8 mouse cellular contexts compared by ENCODE assay signal in the genomic region with DNA sequence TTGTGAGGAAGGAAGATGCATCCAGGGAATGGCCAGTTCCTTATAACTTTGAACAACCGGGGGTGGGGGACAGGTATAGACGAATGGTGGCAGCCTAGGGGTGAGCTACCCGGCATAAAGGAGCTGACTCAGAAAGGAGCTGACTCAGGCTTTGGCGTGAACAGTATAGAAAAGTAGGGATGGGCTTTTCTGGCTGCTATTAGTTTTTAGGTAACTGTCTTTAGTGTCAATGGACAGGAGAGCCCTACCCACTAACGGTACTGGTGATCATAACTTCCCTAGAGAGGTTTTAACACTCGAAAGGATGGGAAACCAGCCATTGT. TPM values are rescaled to one million over a fixed set of nuclear protein-coding genes. Genes with fewer than 3 reads are reported as not detected.
A peak's percentile ranks its signal among the peaks of the same experiment; 100 is the strongest.
DNase-seq lines count a peak whose midpoint lies in the region; ATAC-seq and TF ChIP-seq lines count a peak whose summit lies in the region.

No protein-coding gene starts in this region.

- peak overlapping the region; percentile 91 for H3K27ac ChIP-seq in cerebellum, adult 2 months (ENCODE audit: insufficient read depth, low read length)
- H3K27ac ChIP-seq in liver, embryonic 11.5 days (ENCODE audit: low read depth, low read length), result peak overlapping the region; percentile 89
- peak overlapping the region; percentile 89 for H3K27ac ChIP-seq in stomach, embryonic 16.5 days (ENCODE audit: low read length)

- ATAC-seq in erythroid progenitor cell, adult 5-6 weeks (replicated peaks; ENCODE audit: low FRiP score, poor library complexity, severe bottlenecking), result peak; percentile 11
- peak; percentile 33 for ATAC-seq in liver, embryonic 11.5 days (replicated peaks; ENCODE audit: low FRiP score)
- ATAC-seq in stomach, embryonic 16.5 days (ENCODE audit: insufficient read depth, low FRiP score), result peak; percentile 11; the same call in 1 of the 2 replicates

- no peaks in the 10 kb centered on the region for H3K36me3 ChIP-seq in liver, embryonic 11.5 days (ENCODE audit: control insufficient read depth, insufficient read depth, low read length)
- H3K36me3 ChIP-seq in stomach, embryonic 16.5 days (ENCODE audit: control insufficient read depth, insufficient read depth, low read length), result no peaks in the 10 kb centered on the region

- 1% methylated on average over 6 of the region's 6 CpGs for WGBS in cerebellum, adult 2 months
- 3% methylated on average over 6 of the region's 6 CpGs for WGBS in liver, embryonic 11.5 days
- WGBS in stomach, embryonic 16.5 days, result 2% methylated on average over 6 of the region's 6 CpGs

- no peak for TF ChIP-seq CTCF in cerebellum, adult 2 months (IDR thresholded peaks at IDR 0.05; ENCODE audit: borderline replicate concordance, insufficient read depth, low read depth, low read length)

- no peaks in the 10 kb centered on the region for H3K9me3 ChIP-seq in liver, embryonic 11.5 days (ENCODE audit: control insufficient read depth, low read length)
- no peaks in the 10 kb centered on the region for H3K9me3 ChIP-seq in stomach, embryonic 16.5 days (replicated peaks; ENCODE audit: control insufficient read depth, low read length)

- H3K4me1 ChIP-seq in cerebellum, adult 2 months (ENCODE audit: control insufficient read depth, insufficient read depth, low read length), result no peaks in the 10 kb centered on the region; the same call in 1 of the 2 replicates
- peaks cover 8% of the 10 kb centered on the region; the same call in 1 of the 2 replicates for H3K4me1 ChIP-seq in liver, embryonic 11.5 days (replicated peaks; ENCODE audit: control insufficient read depth, insufficient read depth, low read length)
- H3K4me1 ChIP-seq in stomach, embryonic 16.5 days (ENCODE audit: control insufficient read depth, insufficient read depth, low read length), result peaks cover 12% of the 10 kb centered on the region

- peak overlapping the region; percentile 91 for H3K9ac ChIP-seq in liver, embryonic 11.5 days (ENCODE audit: low read depth, low read length)
- H3K9ac ChIP-seq in stomach, embryonic 16.5 days (ENCODE audit: low read length), result peak overlapping the region; percentile 81

- peak overlapping the region; percentile 77 for H3K4me3 ChIP-seq in cerebellum, adult 2 months (replicated peaks; ENCODE audit: insufficient read depth, low read depth, low read length)
- H3K4me3 ChIP-seq in liver, embryonic 11.5 days (ENCODE audit: low read depth, low read length), result peak overlapping the region; percentile 69
- H3K4me3 ChIP-seq in stomach, embryonic 16.5 days (replicated peaks; ENCODE audit: low read length), result peak overlapping the region; percentile 91

- DNase-seq in cerebellum, adult 2 months, result no peak
- no peak for DNase-seq in cerebellum, postnatal 25 days
- peak; percentile 69 for DNase-seq in 3T3-L1 (ENCODE audit: low read depth, low spot score)
- no peak for DNase-seq in liver, embryonic 11.5 days (ENCODE audit: low spot score)
- DNase-seq in cerebellum, adult 11-12 months, result no peak
- DNase-seq in Muller cell, postnatal 12 days (ENCODE audit: inconsistent ontology term), result no peak

- TF ChIP-seq POLR2A in cerebellum, adult 2 months (IDR thresholded peaks at IDR 0.05; ENCODE audit: borderline replicate concordance, insufficient read depth, low read length), result no peak

- no peaks in the 10 kb centered on the region for H3K27me3 ChIP-seq in cerebellum, adult 2 months (ENCODE audit: control insufficient read depth, insufficient read depth, low read length)
- no peaks in the 10 kb centered on the region for H3K27me3 ChIP-seq in liver, embryonic 11.5 days (replicated peaks; ENCODE audit: control insufficient read depth, insufficient read depth, low read length)
- no peaks in the 10 kb centered on the region for H3K27me3 ChIP-seq in stomach, embryonic 16.5 days (ENCODE audit: control insufficient read depth, insufficient read depth, low read length)

- peak overlapping the region; percentile 87 for H3K4me2 ChIP-seq in liver, embryonic 11.5 days
- peak overlapping the region; percentile 90 for H3K4me2 ChIP-seq in stomach, embryonic 16.5 days (ENCODE audit: low read depth, low read length)

RNA-seq across cellular contexts. Expression of a gene that starts 0.9 kb away (rescaled TPM):
- 44.3 and 46.7 TPM in 2 replicates for polyA plus RNA-seq in cerebellum, adult 2 months (2012; rRNA removed)
- 42.8 and 54.4 TPM in 2 replicates for total RNA-seq in erythroid progenitor cell, adult 5-6 weeks (2015; ENCODE audit: low replicate concordance)
- 32.1 and 42.9 TPM in 2 replicates for total RNA-seq in erythroid progenitor cell, adult 5-6 weeks (2017; ENCODE audit: low replicate concordance)
- polyA plus RNA-seq in liver, embryonic 11.5 days (2014; fragmentation: Nextera tagmentation; extraction: Ambion mirVana), result 28.3 and 29.4 TPM in 2 replicates
- polyA plus RNA-seq in stomach, embryonic 16.5 days (2015; fragmentation: Nextera tagmentation; extraction: Ambion mirVana), result 28.6 and 36.4 TPM in 2 replicates
